Mouse (Mus musculus) cerebellum, adult 9-11 months (tissue): ENCODE measurements around the gene Lamc1.

Experiments used
- DNase-seq: peaks from one replicate; pipeline ENCODE4 v3.0.0; 2022

Gene Lamc1

GRCm38 (mm10) chr1:153296035-153296434 is 36.6 kb downstream of the Lamc1 start:
- no peak for DNase-seq

GRCm38 (mm10) chr1:153292892-153293291 is 39.7 kb downstream of the Lamc1 start:
- no peak for DNase-seq

GRCm38 (mm10) chr1:153292202-153292601 is 40.4 kb downstream of the Lamc1 start:
- no peak for DNase-seq

- no peak for DNase-seq
Measured at GRCm38 (mm10) chr1:153291416-153291815, 41.2 kb downstream of the Lamc1 start.

GRCm38 (mm10) chr1:153288010-153288409 is 44.6 kb downstream of the Lamc1 start:
- DNase-seq = no peak

GRCm38 (mm10) chr1:153287443-153287842 is 45.1 kb downstream of the Lamc1 start:
- no peak for DNase-seq

- DNase-seq = no peak
Measured at GRCm38 (mm10) chr1:153286216-153286615, 46.4 kb downstream of the Lamc1 start.

GRCm38 (mm10) chr1:153285188-153285587 is 47.4 kb downstream of the Lamc1 start:
- DNase-seq = no peak

- DNase-seq = no peak
Measured at GRCm38 (mm10) chr1:153282342-153282975, 50.1 kb downstream of the Lamc1 start.

GRCm38 (mm10) chr1:153281483-153281882 is 51.1 kb downstream of the Lamc1 start:
- no peak for DNase-seq

GRCm38 (mm10) chr1:153280411-153280810 is 52.2 kb downstream of the Lamc1 start:
- no peak for DNase-seq

- no peak for DNase-seq
Measured at GRCm38 (mm10) chr1:153278028-153278613, 54.5 kb downstream of the Lamc1 start.

- DNase-seq = no peak
Measured at GRCm38 (mm10) chr1:153275466-153275865, 57.1 kb downstream of the Lamc1 start.

GRCm38 (mm10) chr1:153274611-153275010 is 58.0 kb downstream of the Lamc1 start:
- peak; percentile 8 for DNase-seq

GRCm38 (mm10) chr1:153273657-153274056 is 58.9 kb downstream of the Lamc1 start:
- no peak for DNase-seq

GRCm38 (mm10) chr1:153270827-153271226 is 61.8 kb downstream of the Lamc1 start:
- DNase-seq = no peak

GRCm38 (mm10) chr1:153269681-153270080 is 62.9 kb downstream of the Lamc1 start:
- no peak for DNase-seq

GRCm38 (mm10) chr1:153268806-153269309 is 63.7 kb downstream of the Lamc1 start:
- no peak for DNase-seq

GRCm38 (mm10) chr1:153268306-153268705 is 64.3 kb downstream of the Lamc1 start:
- DNase-seq = no peak

- DNase-seq = no peak
Measured at GRCm38 (mm10) chr1:153267730-153268129, 64.9 kb downstream of the Lamc1 start.

GRCm38 (mm10) chr1:153266891-153267290 is 65.7 kb downstream of the Lamc1 start:
- DNase-seq = no peak

GRCm38 (mm10) chr1:153265579-153265978 is 67.0 kb downstream of the Lamc1 start:
- DNase-seq = no peak

- DNase-seq = no peak
Measured at GRCm38 (mm10) chr1:153265066-153265465, 67.5 kb downstream of the Lamc1 start.

GRCm38 (mm10) chr1:153259752-153260300 is 72.8 kb downstream of the Lamc1 start:
- DNase-seq = no peak
